Mouse (Mus musculus): ENCODE results near the gene Rps26.
A peak's percentile ranks its signal among the peaks of the same experiment; 100 is the strongest.
"Not testable (repeated sequence)": the region's sequence is repeated elsewhere in the genome, so short reads cannot be mapped to it uniquely, and the experiment has no call there.

Gene Rps26

DNA sequence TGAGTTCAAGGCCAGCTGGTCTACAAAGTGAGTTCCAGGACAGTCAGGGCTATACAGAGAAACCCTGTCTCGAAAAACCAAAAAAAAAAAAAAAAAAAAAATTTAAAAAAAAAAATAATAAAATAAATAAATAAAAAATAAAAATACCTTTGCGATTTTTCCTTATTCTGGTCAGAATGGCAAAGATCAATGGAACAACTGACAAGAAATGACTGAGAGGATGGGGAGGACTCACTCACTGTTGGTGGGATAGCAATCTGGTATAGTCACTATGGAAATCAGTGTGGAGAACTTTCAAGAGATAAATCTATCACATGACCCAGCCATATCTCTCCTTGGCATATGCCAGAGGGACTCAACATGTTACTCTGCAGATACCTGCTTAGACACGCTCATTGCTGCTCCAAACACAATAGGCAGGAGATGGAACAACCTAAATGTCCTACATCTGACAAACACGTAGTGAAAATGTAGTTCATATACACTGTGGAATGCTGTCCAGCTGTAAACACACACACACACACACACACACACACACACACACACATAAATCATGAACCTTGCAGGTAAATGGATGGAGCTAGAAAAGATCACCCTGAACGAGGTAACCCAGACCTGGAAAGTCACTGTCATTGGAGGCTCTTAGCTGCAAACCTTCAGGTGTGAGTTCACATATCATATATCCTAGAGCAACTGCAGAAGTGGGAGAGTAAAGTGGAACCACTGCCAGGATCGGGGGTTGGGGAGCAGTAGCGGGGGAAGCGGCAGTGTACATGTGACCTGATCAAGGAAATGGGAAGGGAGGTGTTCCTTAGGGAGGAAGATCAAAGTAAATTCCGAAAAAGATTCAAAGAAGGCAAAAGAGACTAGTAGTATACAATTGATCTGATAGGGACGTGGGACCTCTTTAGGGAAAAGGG is 1.1 kb upstream of the Rps26 start:
- peak; percentile 15 for DNase-seq (ENCODE audit: low read depth, low spot score)
- no peaks in the 10 kb centered on the region for H3K27me3 ChIP-seq (ENCODE audit: control insufficient read depth, insufficient read depth, low read length, poor library complexity, severe bottlenecking)
- peaks cover 5% of the 10 kb centered on the region; the same call in 1 of the 2 replicates for H3K36me3 ChIP-seq (ENCODE audit: control insufficient read depth, insufficient read depth, low read length, poor library complexity, severe bottlenecking)

DNA sequence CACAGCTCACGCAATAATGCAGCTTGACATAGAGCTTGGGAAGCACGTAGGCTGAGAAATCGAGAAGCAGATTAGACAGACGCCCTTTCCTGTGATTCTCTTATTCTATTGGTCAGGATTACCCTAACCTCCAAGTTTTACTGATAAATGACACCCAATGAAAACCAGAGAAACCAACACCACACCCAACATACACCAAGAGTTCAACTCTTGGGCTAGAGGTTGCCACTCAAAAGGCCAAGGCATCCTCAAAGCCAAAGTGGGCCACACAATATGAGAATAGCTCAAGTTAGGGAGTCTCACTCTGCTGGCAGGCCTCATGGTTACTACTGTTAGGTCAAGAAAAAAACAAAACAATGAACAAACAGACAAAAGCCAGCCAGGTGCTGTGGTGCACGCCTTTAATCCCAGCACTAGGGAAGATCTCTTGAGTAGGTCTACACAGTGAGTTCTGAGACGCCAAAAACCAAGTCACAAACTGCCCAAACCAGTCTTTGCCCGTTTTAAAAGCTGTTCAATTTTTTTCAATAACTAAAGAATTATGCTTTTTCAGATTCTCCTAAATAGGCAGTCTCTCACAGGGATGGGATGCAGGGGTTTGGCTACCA is 1.2 kb downstream of the Rps26 start:
- Histone ChIP-seq H3K27me3 (ENCODE audit: control insufficient read depth, insufficient read depth, low read length, poor library complexity, severe bottlenecking) (no peaks in the 10 kb centered on the region), H3K36me3 (ENCODE audit: control insufficient read depth, insufficient read depth, low read length, poor library complexity, severe bottlenecking) (peaks cover 5% of the 10 kb centered on the region; the same call in 1 of the 2 replicates)
- DNase-seq (ENCODE audit: low read depth, low spot score), result no peak

DNA sequence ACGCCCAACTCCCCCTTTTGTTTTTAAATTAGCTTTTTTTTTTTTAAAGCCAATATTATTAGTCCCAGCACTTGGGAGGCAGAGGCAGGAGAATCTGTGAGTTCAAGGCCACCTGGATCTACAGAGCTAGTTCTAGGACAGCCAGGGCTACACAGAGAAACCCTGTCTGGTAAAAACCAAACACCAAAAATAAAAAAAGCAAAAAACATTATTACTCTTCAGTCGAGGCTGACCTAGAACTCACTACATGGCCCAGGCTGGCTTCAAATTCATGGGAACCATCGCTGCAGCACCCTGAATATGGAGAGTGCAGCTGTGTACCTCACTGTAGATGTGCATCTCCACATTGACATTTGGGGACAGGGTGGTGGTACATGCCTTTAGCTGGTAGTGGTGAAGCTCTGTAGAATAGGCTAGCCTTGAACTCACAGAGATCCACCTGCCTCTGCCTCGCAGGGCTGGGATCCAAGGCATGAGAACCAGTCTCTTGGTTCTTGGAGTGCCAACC is 3.4 kb downstream of the Rps26 start:
- H3K36me3 ChIP-seq (ENCODE audit: control insufficient read depth, insufficient read depth, low read length, poor library complexity, severe bottlenecking); H3K27me3 ChIP-seq (ENCODE audit: control insufficient read depth, insufficient read depth, low read length, poor library complexity, severe bottlenecking); DNase-seq (ENCODE audit: low read depth, low spot score): not testable (repeated sequence)

DNA sequence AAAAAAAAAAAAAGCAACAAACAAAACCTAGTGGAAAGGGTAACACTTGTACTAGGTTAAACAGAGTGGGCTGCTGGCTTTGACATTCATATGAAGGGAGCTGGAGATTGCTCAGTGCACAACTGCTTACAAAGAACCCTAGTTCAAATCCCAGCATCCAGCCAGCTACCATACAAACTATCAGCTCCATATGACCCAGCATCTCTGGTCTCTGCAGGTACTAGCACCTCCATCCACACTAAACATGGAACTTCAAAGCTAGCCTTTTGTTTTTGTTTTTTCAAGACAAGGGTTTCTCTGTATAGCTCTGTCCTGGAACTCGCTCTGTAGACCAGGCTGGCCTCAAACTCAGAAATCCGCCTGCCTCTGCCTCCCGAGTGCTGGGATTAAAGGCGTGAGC is 3.8 kb downstream of the Rps26 start:
- no peak for DNase-seq (ENCODE audit: low read depth, low spot score)
- Histone ChIP-seq H3K36me3 (ENCODE audit: control insufficient read depth, insufficient read depth, low read length, poor library complexity, severe bottlenecking) (peaks cover 5% of the 10 kb centered on the region; the same call in 1 of the 2 replicates), H3K27me3 (ENCODE audit: control insufficient read depth, insufficient read depth, low read length, poor library complexity, severe bottlenecking) (no peaks in the 10 kb centered on the region)

DNA sequence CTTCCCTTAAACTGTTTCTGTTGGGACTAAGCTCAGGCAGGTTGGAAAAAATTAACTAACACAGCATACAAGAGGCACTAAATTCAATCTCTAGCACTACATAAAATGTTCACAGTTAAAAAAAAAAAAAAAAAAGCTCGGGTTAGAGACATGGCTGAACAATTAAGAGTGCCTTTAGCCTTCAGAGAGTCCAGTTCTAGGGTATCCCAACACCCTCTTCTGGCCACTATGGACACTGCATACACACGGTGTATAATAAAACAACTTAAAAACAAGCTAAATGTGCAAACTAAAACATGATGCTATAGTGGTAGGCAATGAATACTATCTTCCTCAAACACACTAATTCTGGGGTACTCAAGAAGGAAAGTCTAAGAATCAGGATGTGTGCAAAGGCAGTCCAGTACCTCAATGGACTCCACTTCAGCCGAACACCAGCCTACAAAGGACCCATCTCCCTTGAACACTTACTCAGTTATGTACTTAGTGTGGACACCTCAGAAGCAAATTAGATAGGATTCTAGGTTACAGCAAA is 4.5 kb downstream of the Rps26 start:
- no peaks in the 10 kb centered on the region for H3K27me3 ChIP-seq (ENCODE audit: control insufficient read depth, insufficient read depth, low read length, poor library complexity, severe bottlenecking)
- peaks cover 5% of the 10 kb centered on the region; the same call in 1 of the 2 replicates for H3K36me3 ChIP-seq (ENCODE audit: control insufficient read depth, insufficient read depth, low read length, poor library complexity, severe bottlenecking)
- no peak for DNase-seq (ENCODE audit: low read depth, low spot score)

DNA sequence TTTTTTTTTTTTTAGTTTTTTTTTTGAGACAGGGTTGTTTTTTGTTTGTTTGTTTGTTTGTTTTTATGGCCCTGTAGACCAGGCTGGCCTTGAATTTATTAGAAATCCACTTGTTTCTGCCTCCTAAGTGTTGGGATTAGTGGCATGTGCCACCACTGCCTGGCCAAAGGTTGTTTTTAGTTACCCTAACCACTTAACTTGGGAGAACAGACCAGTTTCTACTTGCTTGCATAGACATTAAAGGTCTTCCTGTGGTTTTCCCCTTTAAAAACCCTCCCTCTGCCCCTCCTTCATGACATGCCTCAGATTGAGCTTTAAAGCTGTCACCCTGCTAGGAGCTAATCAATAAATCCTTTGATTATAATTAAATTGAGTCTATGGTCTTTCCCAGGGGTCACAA is 6.3 kb downstream of the Rps26 start:
- Histone ChIP-seq H3K36me3 (ENCODE audit: control insufficient read depth, insufficient read depth, low read length, poor library complexity, severe bottlenecking) (peaks cover 5% of the 10 kb centered on the region; the same call in 1 of the 2 replicates), H3K27me3 (ENCODE audit: control insufficient read depth, insufficient read depth, low read length, poor library complexity, severe bottlenecking) (no peaks in the 10 kb centered on the region)
- no peak for DNase-seq (ENCODE audit: low read depth, low spot score)

DNA sequence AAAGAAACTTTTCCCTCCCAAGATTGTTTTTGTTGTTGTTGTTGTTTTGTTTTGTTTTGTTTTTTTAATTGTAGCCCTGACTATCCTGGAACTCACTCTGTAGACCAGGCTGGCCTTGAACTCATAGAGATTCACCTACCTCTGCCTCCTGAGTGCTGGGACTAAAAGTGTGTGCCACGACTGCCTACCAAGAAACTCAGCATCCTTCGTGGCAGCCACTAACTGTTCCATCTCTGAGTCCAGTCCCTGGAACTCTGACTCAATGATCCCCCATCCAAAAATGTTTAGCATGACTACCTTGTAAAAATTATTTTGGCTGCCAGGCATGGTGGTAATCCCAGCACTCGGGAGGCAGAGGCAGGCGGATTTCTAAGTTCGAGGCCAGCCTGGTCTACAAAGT is 7.4 kb downstream of the Rps26 start:
- DNase-seq (ENCODE audit: low read depth, low spot score); H3K36me3 ChIP-seq (ENCODE audit: control insufficient read depth, insufficient read depth, low read length, poor library complexity, severe bottlenecking); H3K27me3 ChIP-seq (ENCODE audit: control insufficient read depth, insufficient read depth, low read length, poor library complexity, severe bottlenecking): not testable (repeated sequence)

DNA sequence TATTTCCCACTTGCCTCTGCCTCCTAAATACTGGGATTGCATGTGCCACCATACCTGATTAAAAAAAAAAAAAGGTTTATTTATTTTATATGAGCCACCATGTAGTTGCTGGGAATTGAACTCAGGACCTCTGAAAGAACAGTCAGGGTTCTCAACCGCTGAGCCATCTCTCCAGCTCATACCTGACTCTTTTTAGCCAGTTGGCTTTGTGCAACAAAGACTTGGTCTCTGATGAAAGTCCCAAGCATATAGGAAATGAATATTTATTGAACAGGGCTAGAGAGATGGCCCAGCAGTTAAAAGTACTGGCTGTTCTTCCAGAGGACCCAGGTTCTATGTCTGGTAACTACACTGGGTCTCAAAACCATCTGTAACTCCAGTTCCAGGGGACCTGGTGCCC is 8.0 kb downstream of the Rps26 start:
- DNase-seq (ENCODE audit: low read depth, low spot score), result no peak
- Histone ChIP-seq H3K27me3 (ENCODE audit: control insufficient read depth, insufficient read depth, low read length, poor library complexity, severe bottlenecking) (no peaks in the 10 kb centered on the region), H3K36me3 (ENCODE audit: control insufficient read depth, insufficient read depth, low read length, poor library complexity, severe bottlenecking) (no peaks in the 10 kb centered on the region)

DNA sequence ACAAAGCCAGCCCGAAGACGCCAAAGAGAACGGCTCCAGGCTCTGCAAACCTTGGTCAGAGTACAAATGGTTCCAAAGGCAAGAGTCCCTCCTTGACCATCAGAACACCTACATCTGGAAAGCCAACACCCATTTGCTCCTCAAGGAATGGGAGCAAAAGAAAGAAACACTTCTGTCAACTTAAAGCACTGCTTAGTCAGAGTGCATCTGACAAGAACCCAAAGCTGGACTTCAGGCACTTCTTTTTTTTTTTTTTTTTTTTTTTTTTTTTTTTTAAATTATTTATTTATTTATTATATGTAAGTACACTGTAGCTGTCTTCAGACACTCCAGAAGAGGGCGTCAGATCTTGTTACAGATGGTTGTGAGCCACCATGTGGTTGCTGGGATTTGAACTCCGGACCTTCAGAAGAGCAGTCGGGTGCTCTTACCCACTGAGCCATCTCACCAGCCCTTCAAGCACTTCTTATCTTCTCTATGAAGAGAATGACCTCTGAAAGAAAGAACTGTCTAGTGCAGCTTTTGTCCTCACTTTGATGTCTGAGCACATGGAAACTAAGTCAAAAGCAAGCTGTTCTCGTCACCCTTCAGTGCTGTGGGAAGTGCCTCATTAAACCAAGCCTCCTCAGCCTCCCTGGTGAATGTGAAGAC is 10.6 kb downstream of the Rps26 start:
- not testable (repeated sequence) for H3K36me3 ChIP-seq (ENCODE audit: control insufficient read depth, insufficient read depth, low read length, poor library complexity, severe bottlenecking); DNase-seq (ENCODE audit: low read depth, low spot score); H3K27me3 ChIP-seq (ENCODE audit: control insufficient read depth, insufficient read depth, low read length, poor library complexity, severe bottlenecking)

DNA sequence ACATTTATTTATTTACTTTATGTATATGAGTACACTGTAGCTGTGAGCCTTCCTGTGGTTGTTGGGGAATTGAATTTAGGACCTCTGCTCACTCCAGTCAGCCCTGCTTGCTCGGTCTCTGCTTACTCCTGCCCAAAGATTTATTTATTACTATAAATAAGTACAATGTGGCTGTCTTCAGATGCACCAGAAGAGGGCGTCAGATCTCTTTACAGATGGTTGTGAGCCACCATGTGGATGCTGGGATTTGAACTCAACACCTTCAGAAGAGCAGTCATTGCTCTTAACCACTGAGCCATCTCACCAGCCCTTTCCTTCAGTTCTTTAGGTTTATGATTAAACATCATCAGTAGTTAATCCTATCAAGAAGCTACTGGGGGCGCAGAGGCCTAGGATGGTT is 11.6 kb downstream of the Rps26 start:
- Histone ChIP-seq H3K36me3 (ENCODE audit: control insufficient read depth, insufficient read depth, low read length, poor library complexity, severe bottlenecking) (no peaks in the 10 kb centered on the region), H3K27me3 (ENCODE audit: control insufficient read depth, insufficient read depth, low read length, poor library complexity, severe bottlenecking) (no peaks in the 10 kb centered on the region)
- DNase-seq (ENCODE audit: low read depth, low spot score), result no peak

DNA sequence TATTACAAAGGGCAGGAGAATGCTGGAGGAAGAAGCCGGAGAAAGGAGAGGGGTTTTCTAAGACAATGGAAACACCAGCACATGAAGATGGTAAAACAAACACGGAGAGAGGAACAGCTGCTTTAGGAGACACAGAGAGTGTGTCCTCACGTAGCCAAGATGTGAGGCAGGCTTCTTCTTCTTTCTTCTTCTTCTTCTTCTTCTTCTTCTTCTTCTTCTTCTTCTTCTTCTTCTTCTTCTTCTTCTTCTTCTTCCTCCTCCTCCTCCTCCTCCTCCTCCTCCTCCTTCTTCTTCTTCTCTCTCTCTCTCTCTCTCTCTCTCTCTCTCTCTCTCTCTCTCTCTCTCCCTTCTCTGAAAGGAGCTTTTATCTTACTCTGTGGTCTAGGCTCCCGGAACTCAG is 12.7 kb downstream of the Rps26 start:
- DNase-seq (ENCODE audit: low read depth, low spot score); H3K27me3 ChIP-seq (ENCODE audit: control insufficient read depth, insufficient read depth, low read length, poor library complexity, severe bottlenecking); H3K36me3 ChIP-seq (ENCODE audit: control insufficient read depth, insufficient read depth, low read length, poor library complexity, severe bottlenecking): not testable (repeated sequence)

DNA sequence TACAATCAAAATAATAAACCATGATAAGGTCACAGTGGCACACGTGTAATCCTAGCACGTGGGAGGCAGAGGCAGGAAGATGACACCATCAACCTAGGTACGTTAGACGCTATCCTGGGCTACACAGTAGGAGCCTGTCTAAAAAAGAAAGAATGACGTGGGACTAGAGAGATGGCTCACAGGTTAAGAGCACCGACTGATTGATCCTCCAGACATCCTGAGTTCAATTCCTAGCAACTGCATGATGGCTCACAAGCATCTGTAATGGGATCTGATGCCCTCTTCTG is 13.4 kb downstream of the Rps26 start:
- Histone ChIP-seq H3K36me3 (ENCODE audit: control insufficient read depth, insufficient read depth, low read length, poor library complexity, severe bottlenecking) (no peaks in the 10 kb centered on the region), H3K27me3 (ENCODE audit: control insufficient read depth, insufficient read depth, low read length, poor library complexity, severe bottlenecking) (no peaks in the 10 kb centered on the region)
- no peak for DNase-seq (ENCODE audit: low read depth, low spot score)

DNA sequence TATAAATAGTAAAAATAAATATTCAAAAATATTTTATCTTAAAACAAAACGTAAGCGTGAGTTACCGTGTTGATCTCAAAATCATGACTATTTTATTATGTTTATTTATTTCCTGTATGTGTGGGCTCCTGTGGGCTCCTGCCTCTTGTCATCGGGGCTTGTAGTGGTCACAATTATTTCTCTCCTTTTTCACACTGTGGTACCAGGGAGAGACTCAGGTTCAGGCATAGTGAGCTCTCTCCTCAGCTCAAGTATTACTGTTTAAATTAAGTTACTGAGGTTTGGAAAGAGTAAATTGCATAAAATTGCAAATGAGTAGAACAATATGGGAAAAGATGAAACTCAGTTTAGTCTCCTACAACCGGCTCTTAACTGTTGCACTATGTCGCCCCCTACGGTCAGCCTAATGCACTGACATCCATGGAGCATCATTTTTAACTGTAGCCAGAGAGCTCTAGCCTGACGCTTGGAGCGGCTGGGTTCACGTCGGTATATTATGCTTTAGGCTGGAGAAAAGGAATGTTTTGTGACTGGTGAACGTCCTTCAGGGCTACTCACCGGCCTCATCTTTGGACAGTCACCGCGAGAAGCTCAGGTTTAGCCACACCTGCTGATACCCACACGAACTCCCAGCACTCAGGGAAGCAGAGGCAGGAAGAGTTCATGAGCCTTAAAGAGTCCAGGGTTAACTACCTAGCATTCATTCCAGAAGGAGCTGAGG is 14.0 kb downstream of the Rps26 start:
- Histone ChIP-seq H3K36me3 (ENCODE audit: control insufficient read depth, insufficient read depth, low read length, poor library complexity, severe bottlenecking) (no peaks in the 10 kb centered on the region), H3K27me3 (ENCODE audit: control insufficient read depth, insufficient read depth, low read length, poor library complexity, severe bottlenecking) (no peaks in the 10 kb centered on the region)
- DNase-seq (ENCODE audit: low read depth, low spot score), result peak; percentile 90

DNA sequence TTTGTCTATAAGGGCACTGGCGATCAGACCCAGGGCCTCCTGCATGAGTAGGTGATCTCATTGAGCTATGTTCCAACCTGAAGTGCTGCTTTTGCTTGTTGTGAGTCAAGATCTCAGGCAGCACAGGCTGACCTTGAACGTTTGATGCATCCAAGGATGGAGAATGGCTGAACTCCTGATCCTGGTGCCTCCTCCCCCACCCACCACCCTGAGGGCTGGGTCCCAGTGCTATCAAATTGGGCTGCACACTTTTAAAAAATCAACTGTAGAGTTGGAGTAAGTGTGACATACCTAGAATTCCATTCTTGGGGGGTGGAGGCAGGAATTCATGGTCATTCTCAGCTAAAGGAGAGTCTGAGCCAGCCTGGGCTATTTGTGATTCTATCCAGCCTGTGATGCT is 20.1 kb downstream of the Rps26 start:
- no peak for DNase-seq (ENCODE audit: low read depth, low spot score)
- no peaks in the 10 kb centered on the region for H3K27me3 ChIP-seq (ENCODE audit: control insufficient read depth, insufficient read depth, low read length, poor library complexity, severe bottlenecking)
- H3K36me3 ChIP-seq (ENCODE audit: control insufficient read depth, insufficient read depth, low read length, poor library complexity, severe bottlenecking), result no peaks in the 10 kb centered on the region
